ENCODE assay signal across 9 mouse cellular contexts in genomic region chr3:86976546-86976945, GRCm38 (mm10). TPM values are rescaled to one million over a fixed set of nuclear protein-coding genes. Genes with fewer than 3 reads are reported as not detected.
DNase-seq lines count a peak whose midpoint lies in the region; ATAC-seq lines count a peak whose summit lies in the region.
"Had no signal": no experiment of that assay in that cellular context is flagged by ENCODE, and none has a peak within 500 bp of the region (broad histone marks: within the 10 kb centered on the region; RNA-seq: fewer than 3 reads in every experiment).

No protein-coding gene starts in this region.

- H3K27me3 ChIP-seq in forebrain, embryonic 12.5 days, result no peaks in the 10 kb centered on the region
- H3K27me3 ChIP-seq in intestine, embryonic 15.5 days (replicated peaks), result no peaks in the 10 kb centered on the region
- no peaks in the 10 kb centered on the region for H3K27me3 ChIP-seq in limb, embryonic 11.5 days (ENCODE audit: control insufficient read depth, insufficient read depth, low read length)
- no peaks in the 10 kb centered on the region for H3K27me3 ChIP-seq in neural tube, embryonic 11.5 days (ENCODE audit: control insufficient read depth, insufficient read depth, low read length)

- no peaks in the 10 kb centered on the region for H3K4me1 ChIP-seq in forebrain, embryonic 12.5 days
- no peaks in the 10 kb centered on the region for H3K4me1 ChIP-seq in intestine, embryonic 15.5 days (replicated peaks)
- no peaks in the 10 kb centered on the region for H3K4me1 ChIP-seq in limb, embryonic 11.5 days (ENCODE audit: control insufficient read depth, insufficient read depth, low read length)
- H3K4me1 ChIP-seq in neural tube, embryonic 11.5 days (ENCODE audit: control insufficient read depth, insufficient read depth, low read length), result no peaks in the 10 kb centered on the region

- peak; percentile 69 for DNase-seq in ovary, postnatal 14 days (ENCODE audit: low spot score)
- DNase-seq in ovary, adult 18-20 months (ENCODE audit: low spot score), result no peak
- DNase-seq in c-Kit-positive CD71-negative TER-119-negative erythroid progenitor cells, embryonic 14.5 days (ENCODE audit: low read depth), result peak; percentile 74
- DNase-seq in limb, embryonic 11.5 days (ENCODE audit: low spot score), result peak; percentile 75
- DNase-seq in neural tube, embryonic 11.5 days (ENCODE audit: low spot score), result peak; percentile 35
- DNase-seq in thymus, postnatal 14 days, result peak; percentile 84

- no peak overlapping the region for H3K4me3 ChIP-seq in forebrain, embryonic 12.5 days (replicated peaks)
- no peak overlapping the region for H3K4me3 ChIP-seq in intestine, embryonic 15.5 days (replicated peaks)
- no peak overlapping the region for H3K4me3 ChIP-seq in limb, embryonic 11.5 days (ENCODE audit: low read depth, low read length)
- no peak overlapping the region for H3K4me3 ChIP-seq in neural tube, embryonic 11.5 days (ENCODE audit: low read depth, low read length)
- H3K4me3 ChIP-seq: erythroblast, embryonic 14.5 days had no signal

- 21% methylated on average over 8 of the region's 8 CpGs for WGBS in forebrain, embryonic 12.5 days
- 12% methylated on average over 8 of the region's 8 CpGs for WGBS in intestine, embryonic 15.5 days
- 20% methylated on average over 8 of the region's 8 CpGs for WGBS in limb, embryonic 11.5 days
- 20% methylated on average over 8 of the region's 8 CpGs for WGBS in neural tube, embryonic 11.5 days

- no peak overlapping the region for H3K4me2 ChIP-seq in forebrain, embryonic 12.5 days
- H3K4me2 ChIP-seq in intestine, embryonic 15.5 days (replicated peaks), result no peak overlapping the region
- H3K4me2 ChIP-seq in limb, embryonic 11.5 days (ENCODE audit: low read depth, severe bottlenecking), result no peak overlapping the region
- no peak overlapping the region for H3K4me2 ChIP-seq in neural tube, embryonic 11.5 days (ENCODE audit: low read depth)

- H3K9me3 ChIP-seq in forebrain, embryonic 12.5 days, result no peaks in the 10 kb centered on the region
- no peaks in the 10 kb centered on the region for H3K9me3 ChIP-seq in intestine, embryonic 15.5 days
- no peaks in the 10 kb centered on the region for H3K9me3 ChIP-seq in limb, embryonic 11.5 days (ENCODE audit: control insufficient read depth, low read length)
- H3K9me3 ChIP-seq in neural tube, embryonic 11.5 days (ENCODE audit: control insufficient read depth, low read length), result no peaks in the 10 kb centered on the region

- ATAC-seq in forebrain, embryonic 12.5 days (ENCODE audit: low FRiP score), result peak; percentile 49; the same call in 1 of the 2 replicates
- ATAC-seq in intestine, embryonic 15.5 days, result peak; percentile 34; the same call in 1 of the 2 replicates
- ATAC-seq in limb, embryonic 11.5 days (ENCODE audit: insufficient number of reproducible peaks, low FRiP score, low TSS enrichment, low read depth), result no peak
- ATAC-seq in neural tube, embryonic 11.5 days (ENCODE audit: insufficient read depth, low FRiP score, low TSS enrichment), result no peak

- H3K27ac ChIP-seq in forebrain, embryonic 12.5 days, result no peak overlapping the region
- no peak overlapping the region for H3K27ac ChIP-seq in intestine, embryonic 15.5 days
- H3K27ac ChIP-seq in limb, embryonic 11.5 days (replicated peaks; ENCODE audit: low read depth, low read length), result no peak overlapping the region
- H3K27ac ChIP-seq in neural tube, embryonic 11.5 days (ENCODE audit: low read depth, low read length), result no peak overlapping the region

- no peak overlapping the region for H3K9ac ChIP-seq in forebrain, embryonic 12.5 days
- H3K9ac ChIP-seq in intestine, embryonic 15.5 days, result no peak overlapping the region
- no peak overlapping the region for H3K9ac ChIP-seq in limb, embryonic 11.5 days (ENCODE audit: low read length)
- no peak overlapping the region for H3K9ac ChIP-seq in neural tube, embryonic 11.5 days (ENCODE audit: low read length)

- no peaks in the 10 kb centered on the region for H3K36me3 ChIP-seq in forebrain, embryonic 12.5 days (replicated peaks)
- no peaks in the 10 kb centered on the region for H3K36me3 ChIP-seq in intestine, embryonic 15.5 days
- H3K36me3 ChIP-seq in limb, embryonic 11.5 days (ENCODE audit: control insufficient read depth, insufficient read depth, low read length), result no peaks in the 10 kb centered on the region
- H3K36me3 ChIP-seq in neural tube, embryonic 11.5 days (ENCODE audit: control insufficient read depth, insufficient read depth, low read length), result no peaks in the 10 kb centered on the region

RNA-seq across cellular contexts. Expression of gene Cd1d1, which starts 22.7 kb away (rescaled TPM):
- polyA plus RNA-seq in forebrain, embryonic 12.5 days (2016; fragmentation: Nextera tagmentation; extraction: Ambion mirVana), result 52.9 and 59.6 TPM in 2 replicates
- 34.7 and 36.5 TPM in 2 replicates for polyA plus RNA-seq in intestine, embryonic 15.5 days (2015; fragmentation: Nextera tagmentation; extraction: Ambion mirVana)
- polyA plus RNA-seq in limb, embryonic 11.5 days (2014; fragmentation: Nextera tagmentation; extraction: Ambion mirVana), result 22.2 and 25.4 TPM in 2 replicates
- 26.9 and 32.0 TPM in 2 replicates for polyA plus RNA-seq in neural tube, embryonic 11.5 days (2014; fragmentation: Nextera tagmentation; extraction: Ambion mirVana)
- polyA plus RNA-seq: erythroblast, embryonic 14.5 days had no signal

RNA-seq across cellular contexts. Expression of gene Dclk2, which starts 55.9 kb away (rescaled TPM):
- polyA plus RNA-seq in forebrain, embryonic 12.5 days (2016; fragmentation: Nextera tagmentation; extraction: Ambion mirVana), result 79.3 and 104 TPM in 2 replicates
- 6.3 and 6.8 TPM in 2 replicates for polyA plus RNA-seq in intestine, embryonic 15.5 days (2015; fragmentation: Nextera tagmentation; extraction: Ambion mirVana)
- 3.8 and 4.5 TPM in 2 replicates for polyA plus RNA-seq in limb, embryonic 11.5 days (2014; fragmentation: Nextera tagmentation; extraction: Ambion mirVana)
- polyA plus RNA-seq in neural tube, embryonic 11.5 days (2014; fragmentation: Nextera tagmentation; extraction: Ambion mirVana), result 27.5 and 28.9 TPM in 2 replicates

Comparison
In these comparisons a context has a peak if more than half of its experiments do, and no peak if none do; other contexts are left out.
1. ATAC-seq: peak in forebrain, embryonic 12.5 days (single experiment) and intestine, embryonic 15.5 days (single experiment); none in limb, embryonic 11.5 days (single experiment) and neural tube, embryonic 11.5 days (single experiment).